In genomic region chr6:146636482-146636881, GRCm38 (mm10) we compare ENCODE assay signal across 18 mouse cellular contexts. TPM values are rescaled to one million over a fixed set of nuclear protein-coding genes. Genes with fewer than 3 reads are reported as not detected.
A peak's percentile ranks its signal among the peaks of the same experiment; 100 is the strongest.
DNase-seq lines count a peak whose midpoint lies in the region; TF ChIP-seq lines count a peak whose summit lies in the region.
"Had no signal": no experiment of that assay in that cellular context is flagged by ENCODE, and none has a peak within 500 bp of the region (broad histone marks: within the 10 kb centered on the region; RNA-seq: fewer than 3 reads in every experiment).

No protein-coding gene starts in this region.

- peak; percentile 53 for DNase-seq in heart, adult 11 months
- DNase-seq in heart, postnatal 14 days: no peak
- no peak for DNase-seq in MEL (ENCODE audit: low read depth, low spot score)
- no peak for DNase-seq in lung, postnatal 10 days
- DNase-seq: adrenal gland, adult 2 months; adrenal gland, adult 8-10 months; adrenal gland, postnatal 10 days; adrenal gland, postnatal 14 days; adrenal gland, postnatal 25 days; adrenal gland, postnatal 36 days; B cell, adult 2 months; cerebellum, adult 11 months; cerebellum, adult 11-12 months; cerebellum, adult 18-20 months; cerebellum, adult 2 months had no signal

- H3K4me3 ChIP-seq in MEL (ENCODE audit: control insufficient read depth in 1 of 2, insufficient read depth in 1 of 2, low read depth in 2 of 2, low read length in 2 of 2): no peak overlapping the region

- peaks cover 10% of the 10 kb centered on the region; the same call in 1 of the 2 replicates for H3K79me2 ChIP-seq in MEL (ENCODE audit: control insufficient read depth, insufficient read depth, low read length, poor library complexity)

- no peaks in the 10 kb centered on the region for H3K27me3 ChIP-seq in MEL (ENCODE audit: control insufficient read depth in 1 of 2, insufficient read depth in 2 of 2, low read length in 2 of 2)
- H3K27me3 ChIP-seq: CH12.LX, Patski had no signal

- H3K4me1 ChIP-seq in MEL (ENCODE audit: control insufficient read depth in 1 of 2, insufficient read depth in 2 of 2, low read length in 2 of 2): peaks cover 8 to 23% of the 10 kb centered on the region in 2 experiments

- no peak for TF ChIP-seq EP300 in MEL (IDR thresholded peaks at IDR 0.05; ENCODE audit: low read depth in 1 of 2, low read length in 2 of 2)

- H3K27ac ChIP-seq in MEL (ENCODE audit: control insufficient read depth, low read depth, low read length): no peak overlapping the region

- TF ChIP-seq CTCF in MEL (IDR thresholded peaks at IDR 0.05 in 2 of 3, conservative IDR thresholded peaks at IDR 0.05 in 1 of 3; ENCODE audit: control insufficient read depth in 1 of 3, insufficient read depth in 1 of 3, low read depth in 2 of 3, low read length in 3 of 3, poor library complexity in 1 of 3, severe bottlenecking in 1 of 3): no peak

- no peaks in the 10 kb centered on the region for H3K9me3 ChIP-seq in MEL (replicated peaks; ENCODE audit: insufficient read depth, low read length)
- H3K9me3 ChIP-seq: G1E had no signal

- H3K9ac ChIP-seq in MEL (ENCODE audit: control insufficient read depth, low read depth, low read length, poor library complexity, severe bottlenecking): no peak overlapping the region

- TF ChIP-seq POLR2A in MEL (IDR thresholded peaks at IDR 0.05; ENCODE audit: control insufficient read depth in 1 of 2, insufficient read depth in 1 of 2, low read depth in 1 of 2, low read length in 2 of 2, poor library complexity in 1 of 2): no peak

- TF ChIP-seq RAD21 in MEL (IDR thresholded peaks at IDR 0.05; ENCODE audit: low read depth, low read length): no peak

- peaks cover 0 to 23% of the 10 kb centered on the region in 2 experiments; a peak in 2 of 4 replicates for H3K36me3 ChIP-seq in MEL (ENCODE audit: control insufficient read depth in 1 of 2, insufficient read depth in 2 of 2, low read length in 2 of 2)

- intact Hi-C loops in heart, postnatal 14 days (cut with DNase I): no loop called here

TF ChIP-seq in MEL, 35 proteins besides CTCF, POLR2A, EP300 and RAD21:
- no peak for TF ChIP-seq KAT2A (conservative IDR thresholded peaks at IDR 0.05; ENCODE audit: low read depth, low read length)
- TF ChIP-seq ZNF384 (IDR thresholded peaks at IDR 0.05; ENCODE audit: low read depth, low read length): peak; percentile 64

RNA-seq across cellular contexts. Expression of gene Med21, which starts 5.9 kb away (rescaled TPM):
- total RNA-seq in heart, postnatal 14 days (2021): 10 to 100 TPM; 51.3 to 55.2 TPM
- total RNA-seq in MEL (2012; rRNA removed): 79.5 and 83.7 TPM in 2 replicates
- 10 to 100 TPM in 1 of 2 experiments, not detected in 1; 56.7 TPM for polyA plus RNA-seq in MEL (2012; ENCODE audit: insufficient read depth in 1 of 2, insufficient read length in 2 of 2, low read depth in 1 of 2, low replicate concordance in 2 of 2, missing spikeins in 1 of 2)

RNA-seq across cellular contexts. Expression of gene Tm7sf3, which starts 6.1 kb away (rescaled TPM):
- 10 to 100 TPM; 18.1 to 19.9 TPM for total RNA-seq in heart, postnatal 14 days (2021)
- total RNA-seq in MEL (2012; rRNA removed): 18.0 and 18.3 TPM in 2 replicates
- 10 to 100 TPM in 1 of 2 experiments, not detected in 1; 27.1 TPM for polyA plus RNA-seq in MEL (2012; ENCODE audit: insufficient read depth in 1 of 2, insufficient read length in 2 of 2, low read depth in 1 of 2, low replicate concordance in 2 of 2, missing spikeins in 1 of 2)

RNA-seq across cellular contexts. Expression of gene Ints13, which starts 58.8 kb away (rescaled TPM):
- 10 to 100 TPM; 20.7 to 24.2 TPM for total RNA-seq in heart, postnatal 14 days (2021)
- 65.0 and 70.2 TPM in 2 replicates for total RNA-seq in MEL (2012; rRNA removed)
- polyA plus RNA-seq in MEL (2012; ENCODE audit: insufficient read depth in 1 of 2, insufficient read length in 2 of 2, low read depth in 1 of 2, low replicate concordance in 2 of 2, missing spikeins in 1 of 2): 10 to 100 TPM in 1 of 2 experiments, not detected in 1; 63.5 TPM

RNA-seq across cellular contexts. Expression of gene Fgfr1op2, which starts 59.5 kb away (rescaled TPM):
- 10 to 100 TPM; 56.4 to 61.4 TPM for total RNA-seq in heart, postnatal 14 days (2021)
- total RNA-seq in MEL (2012; rRNA removed): 61.7 and 70.4 TPM in 2 replicates
- polyA plus RNA-seq in MEL (2012; ENCODE audit: insufficient read depth in 1 of 2, insufficient read length in 2 of 2, low read depth in 1 of 2, low replicate concordance in 2 of 2, missing spikeins in 1 of 2): 10 to 100 TPM in 1 of 2 experiments, not detected in 1; 93.6 TPM
